Mouse (Mus musculus): ENCODE results near the gene Maml3.

Maml3 gene

GRCm38 (mm10) chr3:52090230-52090873 lies 14.5 kb downstream of the Maml3 start:
- in situ Hi-C loops (cut with MboI): no loop called here

DNA sequence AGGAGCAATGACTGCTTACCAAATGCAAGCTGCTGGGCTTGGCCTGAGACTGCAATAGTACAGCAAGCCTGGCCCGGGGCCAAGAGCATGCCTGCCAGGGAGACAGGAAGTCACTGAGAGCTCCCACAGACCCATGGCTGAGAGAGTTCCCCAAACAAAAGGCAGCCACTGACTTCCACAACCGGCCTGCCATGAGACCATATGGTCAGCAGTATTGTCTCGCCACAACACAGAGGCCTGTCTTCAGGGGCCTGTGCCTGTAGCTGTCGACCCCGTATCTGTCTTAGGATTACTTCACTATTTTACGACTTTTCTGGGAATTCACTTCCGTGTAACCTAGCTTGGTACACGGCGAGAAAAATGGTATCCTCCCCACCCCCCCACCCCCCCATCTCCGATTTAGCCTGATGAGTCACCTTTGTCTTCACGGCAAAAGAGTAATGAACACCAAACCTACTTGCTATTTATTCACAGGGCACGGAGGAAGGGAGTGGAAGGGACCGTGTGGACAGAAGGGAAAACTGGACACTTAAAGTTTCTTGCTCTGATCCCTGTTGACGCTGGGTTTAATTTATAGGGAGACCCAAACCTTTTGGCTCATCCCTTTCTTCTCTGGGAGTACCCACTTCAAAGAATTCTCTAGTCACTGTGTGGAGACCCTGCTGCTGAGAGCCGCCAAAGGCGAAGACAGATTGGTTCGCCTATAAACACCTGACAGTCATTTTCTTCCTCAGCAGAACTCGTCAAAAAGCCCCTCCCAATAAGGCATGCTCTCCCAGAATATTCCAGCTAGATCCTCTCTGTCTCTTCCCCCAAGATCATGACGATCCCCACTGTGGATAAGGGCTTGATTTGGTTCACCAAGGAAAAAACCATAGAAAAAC lies 16.2 kb downstream of the Maml3 start:
- in situ Hi-C loops (cut with MboI): no loop called here

DNA sequence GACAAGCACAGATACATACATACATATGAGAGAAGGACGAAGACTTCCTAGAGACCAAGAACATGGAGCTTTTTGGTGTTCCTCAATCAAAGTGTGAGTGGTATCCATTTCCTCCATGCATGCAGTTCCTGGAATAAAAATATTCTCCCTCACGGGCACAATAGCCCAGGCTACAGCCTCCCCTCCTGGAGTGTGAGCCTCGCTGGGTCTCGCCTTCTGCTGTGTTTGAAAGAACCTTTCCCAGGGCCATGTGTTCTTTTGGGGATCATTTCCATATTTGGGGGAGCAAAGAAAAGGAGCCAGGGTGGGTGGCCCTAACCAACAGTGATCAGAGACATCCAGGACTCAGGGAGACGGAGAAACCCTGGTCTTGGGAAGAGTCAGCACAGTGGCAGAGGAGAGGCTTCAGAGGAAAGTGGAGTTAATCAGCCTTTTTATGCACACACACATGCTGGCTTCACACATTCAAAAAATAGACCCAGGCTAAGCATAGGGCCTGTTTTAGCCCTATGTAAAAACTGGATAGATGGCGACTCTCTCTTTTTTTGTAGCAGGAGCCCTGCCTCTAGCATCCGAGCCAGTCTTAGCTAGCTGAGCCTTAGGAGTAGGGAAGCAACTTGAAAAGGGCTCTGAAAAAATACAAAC lies 17.1 kb downstream of the Maml3 start:
- in situ Hi-C loops (cut with MboI): no loop called here

- in situ Hi-C loops (cut with MboI): no loop called here
Observed at GRCm38 (mm10) chr3:52078763-52079162, 26.1 kb downstream of the Maml3 start.

- in situ Hi-C loops (cut with MboI): no loop called here
Observed at GRCm38 (mm10) chr3:52073959-52074358, 30.9 kb downstream of the Maml3 start.

- in situ Hi-C loops (cut with MboI): no loop called here
Observed at GRCm38 (mm10) chr3:52071996-52072395, 32.9 kb downstream of the Maml3 start.

DNA sequence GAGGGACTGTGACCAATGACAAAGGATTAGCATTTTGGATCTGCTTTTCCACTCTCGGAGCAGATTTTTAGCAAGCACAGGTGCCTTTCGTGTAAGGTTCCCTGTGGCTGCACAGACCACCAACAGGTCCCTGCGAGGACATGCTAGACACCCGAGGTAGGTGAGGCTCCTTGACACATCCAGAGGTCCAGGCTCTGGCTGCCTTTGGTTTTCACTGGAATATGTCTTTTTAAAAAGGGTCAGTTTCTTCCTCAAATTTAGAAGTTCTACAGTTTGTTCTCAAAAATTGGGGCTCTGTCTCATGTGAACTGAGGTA lies 34.8 kb downstream of the Maml3 start:
- in situ Hi-C loops (cut with MboI): no loop called here

DNA sequence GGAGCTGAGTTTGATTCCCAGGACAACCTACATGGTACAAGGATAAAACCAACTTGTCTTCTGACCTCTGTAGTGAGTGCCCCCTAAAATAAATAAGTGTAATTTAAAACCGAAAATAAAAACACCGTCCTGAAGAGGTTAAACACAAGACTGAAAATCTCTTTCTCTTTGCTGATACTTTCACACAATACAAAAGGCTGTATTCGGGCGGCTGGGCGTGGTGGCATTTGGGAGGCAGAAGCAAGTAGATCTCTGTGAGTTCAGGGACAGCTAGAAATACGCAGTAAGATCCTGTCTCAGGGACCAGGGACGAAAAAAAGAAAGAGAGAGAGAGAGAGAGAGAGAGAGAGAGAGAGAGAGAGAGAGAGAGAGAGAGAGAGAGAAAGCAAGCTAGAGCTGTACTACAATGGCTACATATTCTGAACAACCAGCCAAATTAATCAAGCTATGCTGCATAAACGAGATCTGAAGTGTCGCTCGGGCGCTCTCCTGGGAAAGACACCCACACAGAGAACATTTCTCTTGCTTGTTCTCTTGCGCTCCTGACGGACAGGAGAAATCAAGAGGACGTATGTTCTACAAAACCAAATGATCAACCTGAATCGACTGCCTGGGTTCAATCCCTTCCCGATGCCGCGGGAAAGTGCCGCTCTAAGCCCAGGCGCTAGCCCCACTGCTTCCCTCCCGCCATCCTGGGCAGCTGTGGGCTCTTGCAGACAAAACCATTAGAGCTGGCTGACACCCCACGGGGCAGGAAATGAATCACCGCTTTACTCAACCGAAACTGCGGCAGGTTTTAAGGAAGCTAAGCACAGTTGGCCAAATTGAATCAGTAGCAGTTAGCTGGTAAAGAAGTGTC lies 35.3 kb downstream of the Maml3 start:
- in situ Hi-C loops (cut with MboI): no loop called here

- in situ Hi-C loops (cut with MboI): no loop called here
Observed at GRCm38 (mm10) chr3:52068885-52069284, 36.0 kb downstream of the Maml3 start.

- in situ Hi-C loops (cut with MboI): no loop called here
Observed at GRCm38 (mm10) chr3:52067181-52067580, 37.7 kb downstream of the Maml3 start.

GRCm38 (mm10) chr3:52066142-52066541 lies 38.7 kb downstream of the Maml3 start:
- in situ Hi-C loops (cut with MboI): no loop called here

GRCm38 (mm10) chr3:52063261-52063655 lies 41.6 kb downstream of the Maml3 start:
- in situ Hi-C loops (cut with MboI): no loop called here

GRCm38 (mm10) chr3:52062389-52063260 lies 42.3 kb downstream of the Maml3 start:
- in situ Hi-C loops (cut with MboI): no loop called here

DNA sequence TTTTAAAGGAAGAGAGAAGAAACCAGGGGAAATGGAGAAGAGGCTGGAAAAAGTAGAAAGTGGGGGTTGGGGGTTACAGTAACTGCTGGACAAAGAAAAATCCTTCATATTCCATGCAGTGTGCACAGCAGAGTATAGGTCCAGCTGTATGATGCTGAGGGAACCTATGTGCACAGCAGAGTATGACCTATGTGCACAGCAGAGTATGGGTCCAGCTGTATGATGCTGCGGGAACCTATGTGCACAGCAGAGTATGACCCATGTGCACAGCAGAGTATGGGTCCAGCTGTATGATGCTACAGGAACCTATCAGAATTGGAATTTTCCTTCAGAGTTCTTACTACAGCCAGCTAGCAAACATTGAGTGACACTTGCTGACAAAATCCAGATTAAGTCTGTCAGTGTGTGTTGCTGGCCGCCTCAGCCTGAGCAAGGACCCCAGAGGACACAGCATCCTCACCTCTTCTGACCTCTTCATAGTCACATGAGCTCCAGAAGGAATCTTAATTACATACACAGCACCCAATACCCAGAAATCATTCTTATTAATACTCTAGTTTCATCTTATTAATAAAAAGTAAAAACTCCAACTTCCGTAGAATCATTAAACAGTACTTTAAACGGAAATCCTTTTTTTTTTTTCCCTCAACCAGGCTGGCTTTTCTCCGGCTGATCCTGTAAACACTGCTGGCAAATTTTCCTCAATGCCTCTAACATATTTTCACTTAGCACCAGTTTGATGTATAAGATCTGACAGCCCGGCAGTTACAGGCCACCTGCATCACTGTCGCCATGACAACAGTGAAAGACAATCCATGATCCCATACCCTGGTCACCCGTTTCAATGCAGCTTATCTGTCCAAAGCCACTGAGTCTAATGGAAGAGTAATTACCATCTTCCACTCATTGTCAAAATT lies 43.1 kb downstream of the Maml3 start:
- in situ Hi-C loops (cut with MboI): no loop called here

GRCm38 (mm10) chr3:52060886-52061285 lies 44.0 kb downstream of the Maml3 start:
- in situ Hi-C loops (cut with MboI): no loop called here

DNA sequence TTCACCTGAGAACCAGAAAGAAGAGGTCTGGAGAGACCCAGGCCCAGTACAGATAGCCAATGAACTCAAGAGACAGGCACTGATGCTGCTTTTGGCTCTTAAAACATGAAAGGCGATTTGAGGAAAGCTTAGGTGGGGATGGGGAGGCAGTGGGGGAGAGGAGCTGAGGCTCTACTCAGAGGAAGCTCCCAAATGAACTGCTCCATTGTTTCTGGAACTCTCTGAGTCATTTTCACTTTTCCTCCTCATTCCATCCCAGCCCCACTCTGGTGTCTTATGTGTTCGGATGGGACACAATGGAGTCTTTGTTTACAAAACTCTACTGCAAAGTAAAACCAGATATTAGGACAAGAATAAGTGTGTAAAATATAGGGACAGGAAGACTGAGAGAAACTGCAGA lies 53.1 kb downstream of the Maml3 start:
- in situ Hi-C loops (cut with MboI): no loop called here

GRCm38 (mm10) chr3:52048082-52048481 lies 56.8 kb downstream of the Maml3 start:
- in situ Hi-C loops (cut with MboI): no loop called here

DNA sequence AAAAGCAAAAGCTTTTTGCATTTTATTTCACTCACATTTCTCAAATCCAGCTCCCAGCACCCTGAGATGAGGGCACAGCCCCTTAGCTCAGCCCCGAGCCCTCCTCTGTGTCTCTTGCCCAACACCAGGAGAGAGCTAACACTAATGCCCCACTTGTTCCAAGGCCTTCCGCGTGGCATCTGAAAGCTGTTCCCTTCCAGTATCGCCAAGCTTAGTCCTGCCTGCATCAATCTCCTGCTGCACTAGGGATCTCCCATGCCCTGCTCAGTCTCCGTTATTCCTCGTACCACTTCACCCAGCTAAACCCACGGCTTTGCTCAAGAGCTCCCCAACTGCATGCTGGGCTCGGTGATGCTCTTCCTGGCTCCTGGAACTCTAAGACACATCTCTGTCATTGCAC lies 57.3 kb downstream of the Maml3 start:
- in situ Hi-C loops (cut with MboI): no loop called here

- in situ Hi-C loops (cut with MboI): no loop called here
Observed at GRCm38 (mm10) chr3:52046895-52047372, 57.9 kb downstream of the Maml3 start.

All from mature B cell (primary cell).